Mouse (Mus musculus): ENCODE results near the gene Olfr32.
"Not testable (repeated sequence)": the region's sequence is repeated elsewhere in the genome, so short reads cannot be mapped to it uniquely, and the experiment has no call there.

Gene Olfr32

DNA sequence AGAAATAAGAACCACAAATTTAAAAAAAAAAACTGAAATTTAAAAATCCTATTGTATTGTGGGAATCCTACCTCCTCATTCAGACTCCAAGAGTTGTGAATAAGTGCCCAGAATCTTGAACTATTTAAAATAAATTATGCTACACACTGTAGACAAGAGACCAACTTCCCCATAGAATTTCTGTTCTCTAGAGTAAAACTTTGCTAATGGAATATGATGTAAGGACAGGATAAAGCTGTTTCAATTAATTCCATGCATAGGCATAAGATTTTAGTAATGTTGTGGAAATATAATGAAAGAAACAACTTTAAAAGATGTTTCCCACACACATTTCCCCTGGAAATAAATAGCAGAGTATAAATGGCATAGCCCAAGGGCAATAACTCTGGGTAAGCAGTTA, at the start of gene Olfr32:
Olfr32 (minus strand) TSS at position 101 of the 400 bp plus-strand sequence.
- DNase-seq (ENCODE audit: low spot score in 2 of 2), result no peak

DNA sequence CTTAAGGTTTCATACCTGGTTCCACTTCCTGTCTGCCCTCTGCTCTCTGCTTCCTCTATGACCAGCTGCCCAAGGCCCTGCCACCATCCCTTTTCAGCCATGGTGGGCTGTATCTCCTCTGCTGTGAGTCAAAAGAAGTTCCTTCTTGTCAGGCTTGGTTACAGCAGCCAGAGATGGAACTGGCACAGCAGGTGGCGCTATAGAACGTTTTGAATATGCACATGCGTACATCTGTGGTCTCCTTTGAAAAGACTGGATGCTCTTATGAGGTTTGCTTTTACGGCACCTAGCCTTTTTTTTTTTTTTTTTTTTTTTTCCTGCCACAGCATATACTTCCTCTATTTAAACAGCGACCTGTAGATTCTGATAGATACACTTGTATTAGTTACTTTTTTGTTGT, 45.0 kb upstream of the Olfr32 start:
- DNase-seq (ENCODE audit: low spot score in 2 of 2), result not testable (repeated sequence)

DNA sequence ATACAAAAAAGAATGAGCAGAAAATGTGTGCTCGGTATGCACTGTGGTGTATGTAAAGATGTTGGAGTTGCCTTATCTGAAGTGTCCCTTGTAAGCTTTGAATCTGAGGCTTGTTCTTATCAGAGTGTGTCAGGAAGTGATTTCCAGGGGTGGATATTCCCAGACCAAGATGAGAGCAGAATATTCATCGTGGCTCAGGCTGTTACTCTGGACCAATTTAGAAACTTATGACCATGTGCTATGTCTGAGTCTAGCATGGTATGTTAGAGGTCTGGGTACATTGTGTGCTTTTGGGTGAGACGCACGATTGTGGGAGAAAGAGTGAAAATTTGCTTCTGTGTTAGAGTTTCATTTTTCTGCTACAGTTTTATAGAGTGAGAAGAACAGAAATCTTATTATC, 44.0 kb upstream of the Olfr32 start:
- not testable (repeated sequence) for DNase-seq (ENCODE audit: low spot score in 2 of 2)

DNA sequence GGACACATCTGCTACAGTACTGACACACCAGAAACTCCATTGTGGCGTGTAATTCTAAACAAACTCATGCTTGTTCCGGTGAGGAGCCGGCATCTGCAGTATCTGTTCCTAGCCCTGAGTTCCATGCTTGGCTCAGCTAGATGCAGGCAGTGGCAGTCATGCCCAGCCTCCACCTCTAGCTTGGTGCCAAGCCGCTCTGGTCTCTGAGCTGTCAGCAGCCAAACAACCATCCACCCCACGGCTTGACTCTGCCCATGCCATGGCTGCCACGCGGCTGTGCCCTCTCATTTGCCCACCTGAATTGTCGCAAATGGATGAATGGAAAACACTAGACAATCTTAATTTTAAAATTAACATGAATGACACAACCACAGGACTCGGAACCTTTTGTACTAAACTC, 11.8 kb upstream of the Olfr32 start:
- DNase-seq (ENCODE audit: low spot score in 2 of 2), result no peak

DNA sequence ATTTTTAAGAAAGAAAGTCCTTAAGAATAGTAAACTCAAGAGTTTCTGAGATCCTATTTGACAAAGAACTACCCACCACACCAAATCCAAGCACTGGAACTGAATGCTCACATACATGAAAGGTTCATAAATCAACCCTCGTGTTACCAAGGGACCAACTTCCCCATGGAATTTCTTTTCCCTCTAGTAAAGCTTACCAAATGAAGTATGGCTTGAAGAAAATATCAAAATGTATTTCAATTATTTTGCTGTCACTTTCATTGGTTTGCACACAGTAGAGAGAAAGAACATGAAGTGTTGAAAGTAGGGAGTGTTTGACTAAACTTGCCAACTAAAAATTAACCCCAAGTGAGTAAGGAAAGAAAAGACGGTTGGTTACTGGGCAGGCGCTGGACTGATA, 10.9 kb upstream of the Olfr32 start, which contains the start of gene Olfr1270:
Olfr1270 (minus strand) TSS at position 101 of the 400 bp plus-strand sequence.
- DNase-seq (ENCODE audit: low spot score in 2 of 2), result no peak

DNA sequence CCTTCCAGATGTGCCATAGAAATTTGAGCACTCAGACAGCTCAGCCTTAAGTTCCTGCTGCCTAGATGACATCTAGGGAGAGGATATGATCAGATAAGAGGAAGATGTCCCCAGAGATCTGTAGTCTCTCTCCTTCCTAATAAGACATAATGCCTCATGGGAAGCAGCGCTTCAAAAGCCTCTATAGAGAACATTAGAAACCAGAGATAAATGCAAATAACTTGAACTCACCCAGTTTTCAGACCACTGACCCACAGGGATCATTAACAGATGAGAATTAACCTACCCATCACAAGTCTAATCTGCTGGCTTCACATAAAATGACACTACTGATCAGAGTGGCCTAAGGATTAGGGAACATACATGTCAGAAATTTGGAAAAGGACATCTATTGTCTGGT, 20.8 kb downstream of the Olfr32 start, which contains the start of gene Olfr1269:
Olfr1269 (minus strand) TSS at position 101 of the 400 bp plus-strand sequence.
- no peak for DNase-seq (ENCODE audit: low spot score in 2 of 2)

Measured in left cerebral cortex, adult 9 months (tissue).